Mouse (Mus musculus) left cerebral cortex, postnatal 4 days (tissue): Measurements from ENCODE around the gene Birc5. TPM values are rescaled to one million over a fixed set of nuclear protein-coding genes. Genes with fewer than 3 reads are reported as not detected.

Source experiments
- total RNA-seq, 2 experiments: library from RNA; stranded (reverse); gene quantifications; 2 replicates each; pipeline ENCODE4 v1.2.3; 2021

Birc5 gene
- total RNA-seq, 2 experiments from 2014 or later, result 6.3 to 6.7 TPM

Other genes with a start within 250 kb of the Birc5 start
- gene Tnrc6c, start 195.0 kb upstream of the Birc5 start, total RNA-seq, result 10 to 100 TPM; 89.8 to 90.7 TPM
- 1 to 10 TPM; 1.2 to 1.5 TPM for gene Tmc8, start 67.2 kb upstream of the Birc5 start, total RNA-seq
- gene Tmc6, start 67.1 kb upstream of the Birc5 start, total RNA-seq, result 1 to 10 TPM; 3.5 TPM
- gene 6030468B19Rik, start 51.6 kb upstream of the Birc5 start, total RNA-seq, result not detected
- 1 to 10 TPM; 4.4 to 5.1 TPM for gene Gm20708, start 39.6 kb upstream of the Birc5 start, total RNA-seq
- 10 to 100 TPM in 1 of 2 experiments, 1 to 10 TPM in 1; 9.2 to 14.1 TPM for gene Syngr2, start 39.6 kb upstream of the Birc5 start, total RNA-seq
- gene Afmid, start 23.3 kb upstream of the Birc5 start, total RNA-seq, result 10 to 100 TPM in 1 of 2 experiments, 1 to 10 TPM in 1; 7.8 to 11.5 TPM
- gene Tk1, start 23.2 kb upstream of the Birc5 start, total RNA-seq, result 1 to 10 TPM; 8.9 to 9.0 TPM
- gene Tmem235, start 11.5 kb downstream of the Birc5 start, total RNA-seq, result not detected
- gene Tha1, start 24.2 kb downstream of the Birc5 start, total RNA-seq, result 1 to 10 TPM; 2.1 to 3.3 TPM
- 1 to 10 TPM; 3.8 to 4.1 TPM for gene Socs3, start 120.8 kb downstream of the Birc5 start, total RNA-seq
- gene Pgs1, start 137.0 kb downstream of the Birc5 start, total RNA-seq, result 10 to 100 TPM; 56.9 to 58.6 TPM